Mouse (Mus musculus): ENCODE data around the gene Olfr194. TPM values are rescaled to one million over a fixed set of nuclear protein-coding genes. Genes with fewer than 3 reads are reported as not detected.

The Olfr194 gene
- polyA plus RNA-seq (2017; shearing (Covaris generic)) = not detected

DNA sequence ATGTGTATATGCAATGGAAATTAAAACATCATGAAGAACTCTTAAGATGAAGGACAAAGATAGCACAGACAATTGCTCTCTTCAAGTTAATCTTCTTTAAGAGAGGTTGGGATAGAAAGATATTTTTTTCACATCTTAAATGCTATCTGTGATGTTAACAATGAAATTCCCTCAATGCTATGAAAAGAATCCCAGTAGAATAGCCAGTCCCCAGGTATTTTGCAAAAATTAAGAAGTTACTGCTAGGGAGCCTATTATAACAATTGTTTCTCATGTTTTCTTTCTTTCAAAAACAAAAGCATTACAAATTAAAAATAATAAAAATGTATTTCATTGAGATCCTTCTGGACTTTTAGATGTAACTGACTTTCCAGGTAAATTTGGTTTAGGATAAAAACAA lies at the start of gene Olfr194:
Gene Olfr194, minus strand, starts transcription at position 101 of the 400 bp plus-strand sequence.

GRCm38 (mm10) chr16:59170354-59170753 lies 49.5 kb upstream of the Olfr194 start, which contains the start of gene Olfr196:
Gene Olfr196, minus strand, starts transcription at chr16:59170454.

DNA sequence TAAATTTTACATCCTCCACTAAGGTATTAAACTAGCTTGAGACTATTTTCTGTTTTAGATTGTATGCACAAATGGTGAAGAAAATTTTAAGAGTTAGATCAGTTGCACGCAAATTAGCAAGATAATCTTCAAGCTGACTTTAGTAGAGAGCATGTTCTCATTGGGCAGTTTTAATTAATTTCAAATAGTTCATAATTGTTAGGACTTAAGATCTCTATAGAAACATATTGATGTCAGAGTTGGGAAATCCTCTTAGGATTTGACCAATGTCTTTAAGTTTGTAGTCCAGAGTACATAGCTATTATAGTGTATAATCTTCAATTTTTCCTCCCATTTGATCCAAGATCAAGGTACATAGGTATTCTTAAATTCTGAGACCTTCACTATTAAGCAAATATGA lies 25.9 kb upstream of the Olfr194 start, which contains the start of gene Olfr195:
Gene Olfr195, plus strand, starts transcription at position 301 of the 400 bp plus-strand sequence.

DNA sequence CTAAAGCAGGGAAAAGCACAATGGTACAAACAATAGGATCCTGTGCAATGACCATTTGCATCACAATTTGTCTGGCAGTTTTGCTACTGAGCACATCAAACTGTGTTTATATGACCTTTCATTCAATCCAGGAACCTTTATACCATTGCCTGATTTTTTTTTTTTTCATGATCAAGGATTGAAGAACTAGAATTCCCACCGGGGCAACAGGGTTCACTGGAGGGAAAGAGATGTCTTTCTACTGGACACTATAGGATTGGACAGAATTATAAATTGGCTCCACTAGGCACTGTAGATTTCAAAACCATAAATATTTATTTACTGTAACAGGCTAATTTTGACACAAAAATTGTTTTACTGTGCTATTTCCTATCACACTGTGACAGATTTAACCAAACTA lies 9.1 kb downstream of the Olfr194 start, which contains the start of gene Olfr193:
Gene Olfr193, minus strand, starts transcription at position 101 of the 400 bp plus-strand sequence.

DNA sequence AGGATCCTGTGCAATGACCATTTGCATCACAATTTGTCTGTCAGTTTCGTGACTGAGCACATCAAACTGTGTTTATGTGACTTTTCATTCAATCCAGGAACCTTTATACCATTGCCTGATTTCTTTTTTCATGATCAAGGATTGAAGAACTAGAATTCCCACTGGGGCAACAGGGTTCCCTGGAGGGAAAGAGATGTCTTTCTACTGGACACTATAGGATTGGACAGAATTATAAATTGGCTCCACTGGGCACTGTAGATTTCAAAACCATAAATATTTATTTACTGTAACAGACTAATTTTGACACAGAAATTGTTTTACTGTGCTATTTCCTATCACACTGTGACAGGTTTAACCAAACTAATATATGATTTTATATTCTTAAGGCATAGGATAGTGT lies 31.1 kb downstream of the Olfr194 start, which contains the start of gene Olfr191:
Gene Olfr191, minus strand, starts transcription at position 101 of the 400 bp plus-strand sequence.

GRCm38 (mm10) chr16:59077905-59078304 lies 43.0 kb downstream of the Olfr194 start, which contains the start of gene Olfr190:
Gene Olfr190, minus strand, starts transcription at chr16:59078005.

Other genes starting within 250 kb of the Olfr194 start
- not detected for gene Olfr177, start 246.3 kb downstream of the Olfr194 start, polyA plus RNA-seq (2017; shearing (Covaris generic))
- gene Olfr178, start 229.0 kb downstream of the Olfr194 start, polyA plus RNA-seq (2017; shearing (Covaris generic)) = not detected
- gene Olfr181, start 192.3 kb downstream of the Olfr194 start, polyA plus RNA-seq (2017; shearing (Covaris generic)) = not detected
- gene Olfr180, start 191.7 kb downstream of the Olfr194 start, polyA plus RNA-seq (2017; shearing (Covaris generic)) = not detected
- gene Olfr183, start 125.7 kb downstream of the Olfr194 start, polyA plus RNA-seq (2017; shearing (Covaris generic)) = not detected
- not detected for gene Olfr186, start 90.8 kb downstream of the Olfr194 start, polyA plus RNA-seq (2017; shearing (Covaris generic))
- gene Olfr187, start 81.3 kb downstream of the Olfr194 start, polyA plus RNA-seq (2017; shearing (Covaris generic)) = not detected
- not detected for gene Olfr190, start 43.1 kb downstream of the Olfr194 start, polyA plus RNA-seq (2017; shearing (Covaris generic))
- not detected for gene Olfr191, start 31.2 kb downstream of the Olfr194 start, polyA plus RNA-seq (2017; shearing (Covaris generic))
- not detected for gene Olfr193, start 9.2 kb downstream of the Olfr194 start, polyA plus RNA-seq (2017; shearing (Covaris generic))
- not detected for gene Olfr195, start 26.0 kb upstream of the Olfr194 start, polyA plus RNA-seq (2017; shearing (Covaris generic))
- not detected for gene Olfr196, start 49.4 kb upstream of the Olfr194 start, polyA plus RNA-seq (2017; shearing (Covaris generic))
- not detected for gene Olfr198, start 82.5 kb upstream of the Olfr194 start, polyA plus RNA-seq (2017; shearing (Covaris generic))
- not detected for gene Olfr199, start 98.7 kb upstream of the Olfr194 start, polyA plus RNA-seq (2017; shearing (Covaris generic))
- gene Olfr201, start 151.6 kb upstream of the Olfr194 start, polyA plus RNA-seq (2017; shearing (Covaris generic)) = not detected
- not detected for gene Olfr202, start 165.7 kb upstream of the Olfr194 start, polyA plus RNA-seq (2017; shearing (Covaris generic))
- gene Olfr203, start 177.8 kb upstream of the Olfr194 start, polyA plus RNA-seq (2017; shearing (Covaris generic)) = not detected
- gene Olfr204, start 197.2 kb upstream of the Olfr194 start, polyA plus RNA-seq (2017; shearing (Covaris generic)) = not detected
- gene Olfr205, start 210.1 kb upstream of the Olfr194 start, polyA plus RNA-seq (2017; shearing (Covaris generic)) = not detected
- not detected for gene Olfr206, start 228.2 kb upstream of the Olfr194 start, polyA plus RNA-seq (2017; shearing (Covaris generic))
- gene Olfr209, start 242.9 kb upstream of the Olfr194 start, polyA plus RNA-seq (2017; shearing (Covaris generic)) = not detected